Mouse (Mus musculus) hematopoietic multipotent progenitor cell, adult 10-12 weeks (in vitro differentiated cells): ENCODE results near the gene Haus7. TPM values are rescaled to one million over a fixed set of nuclear protein-coding genes. Genes with fewer than 3 reads are reported as not detected.

ENCODE experiments used
- polyA plus RNA-seq: library from polyadenylated mRNA; stranded (reverse); fragments of >175 nt; gene quantifications from 2 replicates; pipeline ENCODE4 v1.2.3, GENCODE M21; 2012; ENCODE audit warnings: low replicate concordance

Haus7 gene
- 1.4 and 2.4 TPM in 2 replicates for polyA plus RNA-seq

GRCm38 (mm10) chrX:73458877-73459392 lies at the start of gene Haus7:
TSS of gene Haus7 (minus strand) at chrX:73459044.

GRCm38 (mm10) chrX:73483484-73483810 lies 24.6 kb upstream of the Haus7 start, which contains the start of gene Bgn:
TSS of gene Bgn (plus strand) at chrX:73483602.

GRCm38 (mm10) chrX:73435252-73435651 lies 23.6 kb downstream of the Haus7 start, which contains the start of gene Trex2:
TSS of gene Trex2 (minus strand) at chrX:73435344.

GRCm38 (mm10) chrX:73410880-73411517 lies 47.8 kb downstream of the Haus7 start, which contains the start of gene Zfp92:
TSS of gene Zfp92 (plus strand) at chrX:73411096.

GRCm38 (mm10) chrX:73398636-73399035 lies 60.2 kb downstream of the Haus7 start, which contains the start of gene Gm18336:
TSS of gene Gm18336 (minus strand) at chrX:73398736.

Other genes with a start within 250 kb of the Haus7 start
- gene Xlr4b, start 244.7 kb downstream of the Haus7 start, polyA plus RNA-seq: 2.9 and 7.0 TPM in 2 replicates
- 20.1 and 52.4 TPM in 2 replicates for gene F8a, start 230.8 kb downstream of the Haus7 start, polyA plus RNA-seq
- 0.91 and 2.7 TPM in 2 replicates for gene Xlr4c, start 215.9 kb downstream of the Haus7 start, polyA plus RNA-seq
- gene Xlr3c, start 193.7 kb downstream of the Haus7 start, polyA plus RNA-seq: not detected in 2 replicates
- not detected in 2 replicates for gene Xlr5a, start 166.1 kb downstream of the Haus7 start, polyA plus RNA-seq
- gene Xlr5c, start 166.1 kb downstream of the Haus7 start, polyA plus RNA-seq: not detected in 2 replicates
- not detected in 2 replicates for gene Gm45015, start 122.2 kb downstream of the Haus7 start, polyA plus RNA-seq
- gene Zfp275, start 116.4 kb downstream of the Haus7 start, polyA plus RNA-seq: 5.2 and 6.1 TPM in 2 replicates
- not detected in 2 replicates for gene Gm18336, start 60.3 kb downstream of the Haus7 start, polyA plus RNA-seq
- 0.02 TPM in 1 of 2 replicates, not detected in the other for gene Zfp92, start 47.9 kb downstream of the Haus7 start, polyA plus RNA-seq
- gene Trex2, start 23.7 kb downstream of the Haus7 start, polyA plus RNA-seq: not detected in 2 replicates
- 0.34 and 5.0 TPM in 2 replicates for gene Bgn, start 24.6 kb upstream of the Haus7 start, polyA plus RNA-seq
- not detected in 2 replicates for gene Atp2b3, start 44.0 kb upstream of the Haus7 start, polyA plus RNA-seq
- 1.3 and 3.3 TPM in 2 replicates for gene Dusp9, start 180.4 kb upstream of the Haus7 start, polyA plus RNA-seq
- gene Pnck, start 201.1 kb upstream of the Haus7 start, polyA plus RNA-seq: 1.2 and 2.0 TPM in 2 replicates
- 0.40 and 0.71 TPM in 2 replicates for gene Slc6a8, start 214.1 kb upstream of the Haus7 start, polyA plus RNA-seq